Mouse (Mus musculus) fibroblast of lung, adult 2 months (primary cell): Measurements from ENCODE around the gene Pik3c2b.
"Not testable (repeated sequence)": the region's sequence is repeated elsewhere in the genome, so short reads cannot be mapped to it uniquely, and the experiment has no call there.

ENCODE experiments used
- DNase-seq: peaks from one replicate; pipeline ENCODE4 v3.0.0-alpha.2; 2011; ENCODE audit warnings: low read depth

Pik3c2b gene

DNA sequence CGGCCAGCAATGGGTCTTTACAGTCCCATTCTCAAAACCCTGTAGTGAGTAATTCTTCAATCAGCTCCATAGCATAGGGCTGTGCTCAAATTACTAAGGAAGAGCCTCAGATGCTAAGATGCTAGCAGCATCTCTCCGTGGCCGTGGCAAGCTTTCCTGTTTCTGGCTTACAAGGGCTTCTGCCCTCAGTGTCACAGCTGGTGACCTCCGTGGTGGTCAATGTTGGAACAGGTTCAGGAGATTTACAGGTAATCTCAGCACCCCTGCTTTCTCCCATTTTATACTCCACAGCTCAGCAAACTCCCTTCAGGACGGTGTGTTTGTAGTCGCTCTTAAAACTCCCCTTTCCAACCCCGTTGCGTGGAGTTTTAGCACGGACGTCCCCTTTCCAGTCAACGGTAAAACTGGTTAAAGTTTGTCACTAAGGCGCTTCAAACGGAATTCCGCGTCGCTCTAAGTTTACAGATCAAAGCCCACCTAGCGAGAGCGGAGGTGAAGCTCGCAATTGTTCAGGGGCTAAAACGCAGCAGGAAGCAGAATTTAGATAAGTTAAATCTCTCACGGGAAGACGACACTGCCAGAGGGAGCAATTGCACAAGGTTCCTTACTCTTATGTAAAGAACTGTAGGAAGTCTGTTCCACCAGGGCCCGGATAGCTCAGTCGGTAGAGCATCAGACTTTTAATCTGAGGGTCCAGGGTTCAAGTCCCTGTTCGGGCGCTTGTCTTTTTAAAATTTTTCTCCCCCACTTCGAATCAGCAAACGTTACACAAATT lies 12.0 kb upstream of the Pik3c2b start:
- DNase-seq: peak; percentile 77

GRCm38 (mm10) chr1:133034091-133034460 lies 11.4 kb upstream of the Pik3c2b start:
- DNase-seq: no peak

- DNase-seq: not testable (repeated sequence)
Observed at GRCm38 (mm10) chr1:133034682-133035081, 10.8 kb upstream of the Pik3c2b start.

DNA sequence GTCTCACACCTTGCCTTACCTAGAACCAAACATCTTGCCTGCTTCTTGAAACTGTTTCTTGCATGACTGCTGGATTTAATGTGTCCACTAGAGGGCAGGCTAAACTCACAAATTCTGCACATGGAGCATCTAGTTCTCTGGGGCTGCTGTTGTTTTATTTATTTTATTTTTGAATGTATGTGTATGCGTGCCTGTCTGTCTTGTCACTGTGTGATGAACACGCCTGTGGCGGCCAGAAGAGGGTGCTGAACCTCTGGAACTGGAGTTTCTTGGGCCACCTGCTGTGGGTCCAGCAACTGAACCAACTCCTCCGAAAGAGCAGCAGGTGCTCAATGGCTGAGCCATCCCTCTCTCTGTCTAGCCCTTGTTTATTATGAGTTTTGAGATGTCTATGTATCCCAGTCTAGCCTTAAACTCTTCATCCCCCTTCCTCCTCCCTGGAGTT lies 5.9 kb upstream of the Pik3c2b start:
- DNase-seq: no peak

DNA sequence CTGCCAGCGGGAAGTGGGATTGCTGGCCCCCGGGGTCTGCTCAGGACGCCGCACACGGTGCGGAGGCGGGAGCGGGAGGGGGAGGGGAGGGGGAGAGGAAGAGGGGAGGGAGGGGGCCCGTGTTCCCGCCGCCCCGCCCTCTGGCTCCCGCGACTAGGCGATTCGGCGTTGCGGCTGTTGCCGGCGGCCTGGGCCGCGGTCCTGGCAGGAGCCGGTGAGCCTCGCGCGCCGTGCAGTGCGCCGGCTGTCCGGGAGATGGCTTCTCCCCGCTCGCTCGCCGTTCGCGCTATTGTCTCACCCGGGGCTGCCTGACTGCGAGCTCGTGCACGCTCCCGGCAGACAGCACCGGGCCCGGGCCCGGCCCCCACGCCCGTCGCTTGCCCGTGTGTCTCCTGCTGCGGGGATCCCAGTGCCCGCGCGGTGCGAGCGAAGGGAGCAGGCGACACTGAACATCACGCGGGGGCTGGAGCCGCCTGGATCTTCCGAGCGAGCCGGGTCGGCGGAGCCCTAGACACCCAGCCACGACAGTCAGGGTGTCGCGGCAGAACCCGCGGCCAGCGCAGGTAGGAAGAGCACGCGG lies 484 bp downstream of the Pik3c2b start:
- DNase-seq: no peak

DNA sequence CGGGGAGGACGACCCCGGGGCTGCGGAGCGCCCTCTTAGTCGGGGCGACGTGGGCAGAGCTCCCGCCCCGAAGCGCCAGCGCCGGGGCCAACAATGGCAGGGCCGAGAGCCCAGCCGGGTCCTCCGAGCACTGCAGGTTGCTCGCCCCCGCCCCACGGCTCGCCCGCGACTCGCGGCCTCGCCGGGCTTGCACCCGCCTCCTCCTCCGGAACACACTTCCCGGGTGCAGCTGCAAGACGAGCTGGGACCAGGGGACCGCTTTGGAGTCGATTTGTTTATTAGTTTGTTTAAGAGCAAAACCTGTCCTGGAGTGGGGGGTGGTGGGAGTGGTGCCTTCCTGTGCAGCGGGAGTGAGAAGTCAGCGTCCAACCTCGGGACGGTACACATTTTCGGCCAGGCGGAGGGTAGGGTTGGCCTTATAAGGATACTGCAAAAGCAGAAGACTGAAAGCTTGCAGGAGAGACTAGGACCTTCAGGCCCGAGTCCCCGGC lies 1.0 kb downstream of the Pik3c2b start:
- DNase-seq: no peak

DNA sequence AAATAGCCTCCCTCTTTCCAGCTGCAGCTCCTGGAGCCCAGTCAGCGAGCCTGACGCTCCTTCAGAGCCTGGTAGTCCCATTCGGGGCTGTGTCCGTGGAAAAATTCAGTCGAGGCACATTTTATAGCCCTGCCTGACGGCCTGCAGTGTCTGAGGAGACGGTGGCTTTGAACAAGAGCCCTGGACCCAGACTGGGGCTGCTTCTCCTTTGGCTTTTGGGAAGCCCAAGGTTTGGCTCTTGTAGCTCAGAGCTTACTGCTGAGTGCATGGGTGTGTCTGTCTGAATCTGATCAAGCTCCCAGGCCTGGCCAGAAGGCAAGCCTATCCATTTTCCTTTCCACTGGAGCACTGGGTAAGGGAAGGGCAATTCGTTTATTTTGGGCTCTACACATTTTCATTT lies 2.1 kb downstream of the Pik3c2b start:
- no peak for DNase-seq

GRCm38 (mm10) chr1:133048690-133049089 lies 3.2 kb downstream of the Pik3c2b start:
- DNase-seq: no peak

DNA sequence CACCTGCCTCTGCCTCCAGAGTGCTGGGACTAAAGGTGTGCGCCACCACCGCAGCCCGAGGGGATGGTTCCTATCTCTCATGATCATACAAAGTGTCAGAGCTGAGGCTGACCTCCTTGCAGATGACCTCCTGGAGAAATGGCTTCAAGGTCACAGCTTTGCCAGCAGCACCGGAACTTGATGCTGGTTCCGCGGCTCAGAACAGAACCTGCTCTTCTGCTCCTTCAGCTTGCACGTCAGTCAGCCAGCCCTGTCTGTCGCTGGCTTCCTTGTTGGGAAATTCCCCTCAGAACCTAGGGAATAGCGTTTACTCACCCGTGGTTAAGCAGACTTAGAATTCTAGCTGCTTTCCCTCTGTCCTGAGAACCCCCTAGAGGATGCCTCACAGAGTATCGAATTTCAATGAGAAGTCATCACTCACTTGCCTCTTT lies 4.5 kb downstream of the Pik3c2b start:
- no peak for DNase-seq

DNA sequence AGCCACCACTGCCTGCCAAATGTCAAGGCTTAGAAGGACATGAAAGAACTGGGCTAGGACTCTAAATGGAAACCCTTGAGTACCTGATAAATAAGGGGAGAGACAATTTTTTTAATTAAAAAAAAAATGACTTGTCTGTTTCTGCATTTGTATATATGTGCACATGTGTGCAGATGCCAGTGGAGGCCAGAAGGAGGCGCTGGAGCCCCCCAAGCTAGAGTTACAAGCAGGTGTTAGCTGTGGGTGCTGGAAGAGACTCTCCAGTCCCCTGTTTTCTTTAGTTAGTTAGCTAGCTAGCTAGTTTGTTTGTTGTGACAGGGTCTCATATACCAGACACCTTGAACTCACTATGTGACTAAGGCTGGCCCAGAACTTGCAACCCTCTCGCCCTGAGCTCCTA lies 6.4 kb downstream of the Pik3c2b start:
- DNase-seq: no peak

GRCm38 (mm10) chr1:133053034-133053433 lies 7.6 kb downstream of the Pik3c2b start:
- no peak for DNase-seq

DNA sequence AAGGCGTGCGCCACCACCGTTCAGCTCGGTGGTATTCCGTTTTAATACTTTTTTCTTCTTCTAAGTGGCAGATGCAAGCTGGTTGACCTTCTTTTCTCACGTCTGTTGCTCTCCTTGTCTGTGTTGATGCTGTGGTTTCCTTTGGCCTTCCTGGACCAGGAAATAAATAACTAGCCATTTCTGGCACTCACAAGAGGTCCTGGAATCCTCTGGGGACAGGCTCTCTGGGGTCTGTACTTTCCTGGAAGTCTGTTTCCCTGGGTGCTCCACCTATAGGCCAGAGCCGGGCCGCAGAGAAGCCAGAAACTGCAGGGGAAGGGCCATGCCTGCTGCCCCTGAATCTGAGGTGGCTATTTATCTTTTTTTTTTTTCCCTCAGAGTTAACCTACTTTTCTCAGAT lies 8.9 kb downstream of the Pik3c2b start:
- DNase-seq: no peak

DNA sequence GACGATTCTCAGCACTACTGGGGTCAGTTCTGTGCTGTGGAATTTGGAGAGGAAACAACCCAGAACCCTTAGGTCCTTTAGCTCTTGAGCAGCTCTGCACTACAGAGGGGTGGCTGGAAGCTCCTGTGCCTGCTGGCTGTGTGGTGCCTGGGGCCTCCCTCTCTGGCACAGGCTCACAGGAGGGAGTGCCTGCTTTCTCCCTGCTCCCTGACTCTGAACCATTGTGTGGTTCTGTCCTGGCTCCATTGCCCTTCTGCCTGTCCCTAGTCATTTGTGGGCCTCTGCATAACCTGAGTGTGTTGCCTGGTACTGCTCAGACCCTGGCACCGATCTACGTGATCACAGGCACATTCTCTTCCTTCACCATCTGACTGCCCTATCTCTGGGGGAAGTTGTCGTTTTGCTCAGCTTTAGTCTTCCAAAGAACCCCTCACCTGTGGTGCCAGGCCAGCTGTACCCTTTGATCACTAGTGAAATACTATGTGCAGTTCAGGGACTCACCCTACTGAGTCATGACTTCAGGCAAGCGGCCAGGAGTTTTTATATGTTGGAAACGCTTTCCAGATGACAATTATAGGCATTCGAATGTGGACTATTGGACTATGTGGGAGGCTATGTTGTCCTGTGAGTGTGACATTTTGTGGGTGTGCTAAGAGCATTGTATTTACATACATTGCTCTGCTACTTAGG lies 12.0 kb downstream of the Pik3c2b start:
- DNase-seq: no peak

DNA sequence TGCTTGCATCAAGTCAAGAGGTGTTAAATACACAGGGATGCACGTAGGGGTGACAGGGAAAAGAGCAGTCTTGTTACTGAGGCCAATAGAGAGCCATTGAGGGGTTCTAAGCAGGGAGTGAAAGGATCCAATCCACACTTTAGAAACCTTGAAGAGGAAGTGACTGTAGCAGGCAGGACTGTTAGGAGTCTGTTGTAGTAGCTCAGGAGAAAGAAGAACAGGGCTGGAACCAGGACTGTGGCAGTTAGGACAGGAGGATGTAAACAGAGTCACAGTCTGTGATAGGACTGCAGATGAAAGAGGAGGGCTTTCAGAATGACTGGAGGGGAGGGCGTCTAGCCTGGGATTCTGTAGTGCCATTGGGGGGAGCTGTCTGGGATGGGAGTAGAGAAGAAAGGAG lies 14.1 kb downstream of the Pik3c2b start:
- DNase-seq: no peak

DNA sequence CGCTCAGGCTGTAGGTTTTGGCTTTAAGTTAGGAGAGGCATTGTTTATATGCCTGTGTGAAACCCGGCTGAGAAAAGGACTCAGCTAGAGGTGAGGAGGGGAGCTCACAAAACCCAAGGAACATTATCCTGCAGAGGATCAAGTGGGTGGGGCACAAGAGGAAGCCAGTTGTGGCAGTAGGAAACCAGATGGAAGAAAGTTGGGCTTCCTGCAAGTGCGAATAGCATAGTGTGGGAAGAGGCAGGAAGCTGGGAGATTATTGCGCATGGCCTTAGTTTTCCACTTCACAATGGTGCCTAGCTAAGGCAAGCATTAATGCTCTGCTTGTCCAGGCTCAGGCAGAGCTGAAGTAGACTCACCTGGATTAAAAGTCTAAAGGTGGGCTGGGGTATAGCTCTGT lies 15.2 kb downstream of the Pik3c2b start:
- DNase-seq: no peak

DNA sequence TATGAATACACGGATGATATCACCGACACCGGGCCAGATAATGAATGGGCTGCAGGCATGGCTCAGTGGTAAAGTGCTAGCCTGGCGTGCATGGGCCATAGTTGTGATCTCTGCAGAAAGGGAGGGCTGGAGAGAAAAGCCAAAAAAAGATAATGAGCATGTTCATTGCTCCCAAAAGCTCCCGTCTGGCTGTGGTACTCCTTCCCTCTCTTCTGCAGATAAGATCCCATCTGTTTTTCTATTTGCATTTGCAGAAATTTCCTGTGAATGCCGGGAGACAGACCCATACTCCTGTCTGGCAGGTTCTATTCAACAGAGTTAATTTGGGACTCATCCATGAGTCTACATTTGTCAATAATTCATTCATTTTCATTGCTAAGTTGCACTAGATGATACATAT lies 17.7 kb downstream of the Pik3c2b start:
- DNase-seq: no peak

- no peak for DNase-seq
Observed at GRCm38 (mm10) chr1:133068268-133068667, 22.8 kb downstream of the Pik3c2b start.

DNA sequence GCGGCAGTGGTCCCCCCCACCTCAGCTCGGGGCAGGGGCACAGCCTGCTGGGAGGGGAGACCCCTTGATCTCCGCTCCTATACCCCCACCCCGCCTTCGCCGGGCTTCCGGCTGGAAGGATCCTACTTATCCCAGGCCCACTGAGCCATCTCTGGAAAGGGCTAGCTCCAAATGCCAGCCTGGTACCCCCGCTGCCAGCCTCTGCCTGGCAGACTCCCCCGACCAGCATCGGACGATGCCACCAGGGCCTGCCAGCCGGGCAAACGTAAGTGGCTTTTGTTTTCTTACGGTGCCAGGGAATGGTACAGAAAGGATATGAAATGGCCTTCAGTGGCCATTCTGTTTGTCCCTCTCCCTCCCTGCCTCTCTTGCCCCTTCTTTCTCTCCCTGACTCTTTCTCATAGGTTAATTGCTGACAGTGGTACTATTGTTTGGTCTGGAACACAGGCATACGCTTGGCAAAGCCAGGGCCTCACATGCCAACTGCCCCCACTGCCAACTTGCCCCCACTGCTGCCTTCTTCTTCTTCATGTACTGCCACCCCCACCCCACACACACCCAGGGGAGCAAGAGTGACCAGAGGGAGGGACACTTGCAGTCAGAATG lies 23.3 kb downstream of the Pik3c2b start:
- no peak for DNase-seq

GRCm38 (mm10) chr1:133069275-133070120 lies 24.0 kb downstream of the Pik3c2b start:
- no peak for DNase-seq

- no peak for DNase-seq
Observed at GRCm38 (mm10) chr1:133070157-133070556, 24.7 kb downstream of the Pik3c2b start.

DNA sequence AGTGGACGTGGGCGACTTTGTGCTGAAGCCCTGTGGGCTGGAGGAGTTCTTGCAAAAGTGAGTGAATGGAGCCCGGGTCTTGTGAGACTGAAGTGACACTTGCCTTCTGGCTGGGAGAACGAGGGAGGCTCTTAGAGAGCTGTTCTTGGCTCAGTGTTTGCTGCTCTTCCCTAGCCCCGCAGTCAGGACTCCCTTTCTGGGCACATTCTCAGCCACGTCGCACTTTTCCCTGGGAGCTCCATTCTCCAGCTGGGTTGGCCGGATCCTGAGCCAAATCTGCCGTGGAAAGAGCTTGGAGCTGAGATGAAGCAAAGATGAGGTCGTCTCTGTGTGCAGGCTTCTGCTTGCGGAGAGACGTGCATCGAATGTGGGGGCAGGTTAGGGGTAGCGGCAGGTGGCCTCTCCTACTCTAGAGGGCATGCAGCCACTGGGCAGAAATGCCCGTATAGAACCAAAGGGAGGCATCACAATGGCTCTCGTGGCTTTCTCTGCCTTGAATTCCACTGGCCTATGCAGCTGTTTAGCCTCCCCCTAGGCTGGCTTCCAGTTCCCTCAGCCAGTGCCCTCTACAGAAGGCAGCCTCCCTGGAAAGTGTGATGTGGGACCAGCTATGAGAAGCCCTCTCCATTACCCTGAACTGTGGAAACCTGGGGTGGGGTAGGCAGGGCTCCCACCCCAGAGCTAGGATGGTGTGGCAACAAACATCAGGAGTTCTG lies 26.4 kb downstream of the Pik3c2b start:
- DNase-seq: no peak
